Mouse (Mus musculus) intestine, embryonic 16.5 days (tissue): ENCODE results near the gene Stra8. TPM values are rescaled to one million over a fixed set of nuclear protein-coding genes. Genes with fewer than 3 reads are reported as not detected.
A peak's percentile ranks its signal among the peaks of the same experiment; 100 is the strongest.

Experiments used
- ATAC-seq: fragments of 200-750 bp; cut with Nextera tagmentation; 2 replicates; pipeline ENCODE4 v1.8.0; 2017; ENCODE audit warnings: moderate TSS enrichment, moderate library complexity
- H3K27ac ChIP-seq: fragments of 300-500 bp; sonication (generic); 2 replicates; pipeline ENCODE4 v1.5.1; 2014; ENCODE audit warnings: mild to moderate bottlenecking, low read length
- H3K27me3 ChIP-seq: fragments of 300-500 bp; sonication (generic); replicated peaks from 2 replicates; pipeline ENCODE4 v1.6.1; 2014; ENCODE audit warnings: low read length, control low read depth, mixed read lengths; ENCODE audit not compliant: control insufficient read depth, insufficient read depth
- H3K36me3 ChIP-seq: fragments of 300-500 bp; sonication (generic); 2 replicates; pipeline ENCODE4 v1.6.1; 2014; ENCODE audit warnings: low read length, control low read depth; ENCODE audit not compliant: control insufficient read depth, insufficient read depth
- H3K4me1 ChIP-seq: fragments of 300-500 bp; sonication (generic); 2 replicates; pipeline ENCODE4 v1.6.1; 2014; ENCODE audit warnings: low read length, control low read depth, mixed read lengths; ENCODE audit not compliant: control insufficient read depth, insufficient read depth
- H3K4me2 ChIP-seq: fragments of 300-500 bp; sonication (generic); 2 replicates; pipeline ENCODE4 v1.6.1; 2014; ENCODE audit warnings: low read depth, low read length, control low read depth
- H3K4me3 ChIP-seq: fragments of 300-500 bp; sonication (generic); 2 replicates; pipeline ENCODE4 v1.5.1; 2014; ENCODE audit warnings: mild to moderate bottlenecking, low read length
- H3K9ac ChIP-seq: fragments of 300-500 bp; sonication (generic); 2 replicates; pipeline ENCODE4 v1.6.1; 2014; ENCODE audit warnings: low read depth, low read length
- H3K9me3 ChIP-seq: fragments of 300-500 bp; sonication (generic); 2 replicates; pipeline ENCODE4 v1.6.1; 2016; ENCODE audit warnings: low read length, control low read depth; ENCODE audit not compliant: control insufficient read depth
- WGBS: fragments of 180-500 bp; shearing (Covaris S2); extraction: QIAGEN DNeasy Blood & Tissue Kit; methylation state at CpG from one replicate; pipeline ENCODE4 v1.1.7; 2014; 5-methylcytosine and 5-hydroxymethylcytosine counted together
- polyA plus RNA-seq: library from polyadenylated mRNA; unstranded; fragments of >200 nt; fragmentation: Nextera tagmentation; extraction: Ambion mirVana; gene quantifications from 2 replicates; pipeline ENCODE4 v1.2.1, GENCODE M21; 2015

Stra8 gene
- polyA plus RNA-seq, 1 experiment from 2014 or later = not detected

GRCm38 (mm10) chr6:34907696-34908260 lies 12.2 kb upstream of the Stra8 start:
- Histone ChIP-seq H3K27me3 (no peaks in the 10 kb centered on the region), H3K4me2 (no peak overlapping the region), H3K9ac (no peak overlapping the region), H3K4me3 (no peak overlapping the region), H3K4me1 (peaks cover 6% of the 10 kb centered on the region), H3K27ac (no peak overlapping the region), H3K9me3 (no peaks in the 10 kb centered on the region), H3K36me3 (0 out of 2 replicates have a peak, but pooled peaks cover 12% of the 10 kb centered on the region)
- no peak for ATAC-seq
- WGBS = 85% methylated on average over 18 of the region's 18 CpGs

GRCm38 (mm10) chr6:34909631-34910345 lies 10.2 kb upstream of the Stra8 start:
- Histone ChIP-seq H3K36me3 (0 out of 2 replicates have a peak, but pooled peaks cover 12% of the 10 kb centered on the region), H3K27ac (no peak overlapping the region), H3K27me3 (no peaks in the 10 kb centered on the region), H3K4me1 (peaks cover 6% of the 10 kb centered on the region), H3K4me3 (peak overlapping the region; percentile 80), H3K9ac (peak overlapping the region; percentile 77), H3K4me2 (peak overlapping the region; percentile 70), H3K9me3 (no peaks in the 10 kb centered on the region)
- WGBS = 39% methylated on average over 8 of the region's 8 CpGs
- no peak for ATAC-seq

DNA sequence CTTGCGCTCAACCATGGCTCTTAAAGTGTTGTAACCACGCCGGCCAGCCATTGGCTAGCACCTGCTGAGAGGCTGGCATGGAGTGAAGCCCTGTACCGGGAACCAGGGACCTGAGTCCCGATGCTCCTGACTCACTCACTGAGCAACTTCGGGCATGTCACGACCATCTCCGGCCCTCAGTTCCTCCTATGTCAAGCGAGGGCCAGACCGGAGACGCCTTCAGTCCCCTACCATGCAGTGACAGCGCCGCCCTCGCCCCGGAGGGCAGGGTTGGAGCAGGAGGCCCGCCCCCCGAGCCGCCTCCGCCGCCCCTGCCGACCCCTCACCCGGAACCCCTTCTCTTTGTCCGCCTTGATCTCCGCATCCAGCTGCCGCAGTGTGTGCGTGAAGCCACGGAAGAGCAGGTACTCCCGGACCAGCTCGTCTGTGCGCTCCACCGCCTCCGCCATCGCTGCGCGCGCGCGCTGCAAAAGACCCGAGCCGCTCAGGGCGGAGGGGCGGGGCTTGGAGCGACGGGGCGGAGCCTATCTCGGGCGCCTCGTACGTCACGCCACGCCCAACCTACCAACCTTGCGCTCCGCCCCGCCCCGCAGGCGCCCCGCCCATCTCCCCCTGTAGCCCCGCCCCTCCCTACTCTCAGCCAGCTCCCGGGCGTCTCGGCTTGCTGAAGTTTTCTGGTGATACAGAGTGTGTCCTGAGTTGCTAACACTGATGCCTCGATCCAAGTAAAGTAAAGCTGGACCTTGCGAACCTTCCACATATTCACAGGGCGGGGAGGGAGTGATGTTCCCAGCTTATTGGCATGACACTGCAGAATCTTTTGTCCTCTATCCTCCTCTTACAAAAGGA lies 9.4 kb upstream of the Stra8 start, which contains the start of gene Wdr91:
Gene Wdr91, minus strand, starts transcription at position 506 of the 849 bp plus-strand sequence.
- Histone ChIP-seq H3K27me3 (no peaks in the 10 kb centered on the region), H3K4me3 (peak within 1 kb of the TSS; percentile 80), H3K4me1 (peaks cover 6% of the 10 kb centered on the region), H3K9ac (peak within 1 kb of the TSS; percentile 77), H3K36me3 (0 out of 2 replicates have a peak, but pooled peaks cover 12% of the 10 kb centered on the region), H3K9me3 (no peaks in the 10 kb centered on the region), H3K27ac (peak within 1 kb of the TSS; percentile 75), H3K4me2 (peak within 1 kb of the TSS; percentile 70)
- WGBS = under 1% methylated on average over 64 of the region's 64 CpGs
- ATAC-seq = peak; percentile 92

- Histone ChIP-seq H3K27me3 (no peaks in the 10 kb centered on the region), H3K9me3 (no peaks in the 10 kb centered on the region), H3K9ac (no peak overlapping the region), H3K36me3 (no peaks in the 10 kb centered on the region), H3K4me3 (no peak overlapping the region), H3K27ac (no peak overlapping the region), H3K4me1 (peaks cover 6% of the 10 kb centered on the region), H3K4me2 (no peak overlapping the region)
- 83% methylated on average over 13 of the region's 13 CpGs for WGBS
- ATAC-seq = no peak
These were observed 6.5 kb upstream of the Stra8 start for GRCm38 (mm10) chr6:34913341-34914040.

DNA sequence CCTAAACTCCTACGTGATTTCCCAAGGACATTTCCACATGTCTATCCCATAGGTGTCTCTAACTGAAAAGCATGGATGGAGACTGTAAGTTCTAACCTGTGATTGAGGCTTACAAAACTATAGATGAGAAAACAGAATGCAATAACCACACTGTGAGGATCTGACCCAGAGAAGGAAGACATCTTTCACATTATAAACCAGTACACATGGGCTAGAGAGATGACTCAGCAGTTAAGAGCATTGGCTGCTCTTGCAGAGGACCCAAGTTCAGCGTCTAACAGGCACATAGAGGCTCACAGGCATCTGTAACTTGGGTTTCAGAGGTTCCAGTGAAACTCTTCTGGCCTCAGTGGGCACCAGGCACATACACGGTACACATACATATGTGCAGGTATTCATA lies 5.5 kb upstream of the Stra8 start:
- no peak overlapping the region for H3K27ac ChIP-seq
- no peaks in the 10 kb centered on the region for H3K36me3 ChIP-seq
- no peak overlapping the region for H3K4me2 ChIP-seq
- peaks cover 6% of the 10 kb centered on the region for H3K4me1 ChIP-seq
- H3K4me3 ChIP-seq = no peak overlapping the region
- ATAC-seq = no peak
- no peaks in the 10 kb centered on the region for H3K9me3 ChIP-seq
- WGBS = 85% methylated on average over 3 of the region's 3 CpGs
- H3K9ac ChIP-seq = no peak overlapping the region
- H3K27me3 ChIP-seq = no peaks in the 10 kb centered on the region

GRCm38 (mm10) chr6:34919146-34919545 lies 817 bp upstream of the Stra8 start:
- Histone ChIP-seq H3K27me3 (no peaks in the 10 kb centered on the region), H3K9ac (no peak overlapping the region), H3K27ac (no peak overlapping the region), H3K4me3 (no peak overlapping the region), H3K4me2 (no peak overlapping the region), H3K4me1 (no peaks in the 10 kb centered on the region), H3K9me3 (no peaks in the 10 kb centered on the region), H3K36me3 (no peaks in the 10 kb centered on the region)
- WGBS = 73% methylated on average over 7 of the region's 7 CpGs
- ATAC-seq = no peak

DNA sequence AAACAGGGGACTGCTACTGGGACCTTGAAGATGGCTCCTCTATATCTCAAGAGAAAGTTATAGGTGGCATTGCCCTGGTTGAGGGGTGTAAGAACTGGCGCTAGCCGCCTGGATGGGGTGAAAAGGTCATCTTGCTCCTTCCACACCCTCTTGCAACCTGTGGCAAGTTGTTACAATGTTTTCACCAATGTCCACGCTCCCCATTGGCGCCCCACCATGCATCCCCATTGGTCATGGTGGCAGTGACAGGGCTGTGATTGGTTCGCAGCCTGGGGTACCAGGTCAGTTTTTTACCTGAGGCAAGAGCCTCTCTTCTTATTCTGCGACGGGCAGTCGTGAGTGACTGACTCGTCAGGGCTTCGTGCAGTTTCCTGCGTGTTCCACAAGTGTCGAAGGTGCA lies 668 bp downstream of the Stra8 start:
- Histone ChIP-seq H3K27ac (no peak overlapping the region), H3K4me1 (no peaks in the 10 kb centered on the region), H3K27me3 (no peaks in the 10 kb centered on the region), H3K4me2 (no peak overlapping the region), H3K4me3 (no peak overlapping the region), H3K36me3 (no peaks in the 10 kb centered on the region), H3K9me3 (no peaks in the 10 kb centered on the region), H3K9ac (no peak overlapping the region)
- ATAC-seq = no peak
- WGBS = 93% methylated on average over 12 of the region's 12 CpGs

DNA sequence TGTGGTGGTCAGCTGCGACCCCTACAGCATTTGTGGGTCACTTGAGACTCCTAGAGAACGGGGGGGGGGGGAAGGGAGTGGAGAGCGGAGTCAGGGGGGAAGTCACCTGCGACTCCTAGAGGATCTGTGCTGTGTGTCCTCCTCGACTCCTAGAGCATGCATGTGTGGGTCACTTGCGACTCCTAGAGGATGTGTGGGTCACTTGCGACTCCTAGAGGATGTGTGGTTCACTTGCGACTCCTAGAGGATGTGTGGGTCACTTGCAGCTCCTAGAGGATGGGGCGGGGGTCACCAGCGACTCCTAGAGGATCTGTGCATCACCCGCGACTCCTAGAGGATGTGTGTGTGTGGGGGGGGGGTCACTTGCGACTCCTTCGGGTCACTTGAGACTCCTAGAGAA lies 2.0 kb downstream of the Stra8 start:
- WGBS = 57% methylated on average over 14 of the region's 14 CpGs

GRCm38 (mm10) chr6:34927156-34927555 lies 7.2 kb downstream of the Stra8 start:
- H3K9me3 ChIP-seq = no peaks in the 10 kb centered on the region
- H3K4me1 ChIP-seq = no peaks in the 10 kb centered on the region
- no peaks in the 10 kb centered on the region for H3K36me3 ChIP-seq
- no peaks in the 10 kb centered on the region for H3K27me3 ChIP-seq
- H3K4me2 ChIP-seq = no peak overlapping the region
- 39% methylated on average over 4 of the region's 4 CpGs for WGBS
- no peak for ATAC-seq
- no peak overlapping the region for H3K9ac ChIP-seq
- H3K4me3 ChIP-seq = no peak overlapping the region
- H3K27ac ChIP-seq = no peak overlapping the region

More for the DNA sequence above, 2.0 kb downstream of the Stra8 start:
- no peaks in the 10 kb centered on the region for H3K4me1 ChIP-seq
- no peak overlapping the region for H3K4me2 ChIP-seq
- H3K9ac ChIP-seq = no peak overlapping the region
- no peak overlapping the region for H3K27ac ChIP-seq
- no peaks in the 10 kb centered on the region for H3K9me3 ChIP-seq
- peak; percentile 26; the same call in 1 of the 2 replicates for ATAC-seq
- H3K4me3 ChIP-seq = no peak overlapping the region
- no peaks in the 10 kb centered on the region for H3K36me3 ChIP-seq
- no peaks in the 10 kb centered on the region for H3K27me3 ChIP-seq
